Mouse (Mus musculus): ENCODE measurements around the gene Kcnab3. TPM values are rescaled to one million over a fixed set of nuclear protein-coding genes. Genes with fewer than 3 reads are reported as not detected.
A peak's percentile ranks its signal among the peaks of the same experiment; 100 is the strongest.

Kcnab3 gene
- polyA plus RNA-seq, 1 experiment from 2014 or later: 5.1 TPM

DNA sequence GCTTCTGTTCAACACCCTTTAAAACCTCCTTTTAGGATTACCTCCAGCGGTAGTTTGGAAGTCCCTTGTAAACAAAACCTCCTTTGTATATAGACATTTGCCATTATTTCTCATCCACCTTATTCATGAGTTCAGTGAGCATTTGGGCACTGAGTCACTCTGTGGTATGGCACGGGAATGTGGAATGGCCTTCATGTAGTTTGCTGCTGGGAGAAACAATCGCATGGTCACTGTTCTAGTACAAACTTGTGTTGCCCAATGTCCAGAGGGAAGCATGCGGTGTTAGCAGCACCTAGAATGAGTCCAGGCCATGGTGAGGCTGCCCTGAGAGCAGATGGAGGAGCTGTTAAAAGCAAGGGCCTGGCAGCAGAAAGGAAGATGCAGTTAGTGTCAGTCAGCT, 8.7 kb downstream of the Kcnab3 start:
- Histone ChIP-seq H3K27me3 (peaks cover 14% of the 10 kb centered on the region; the same call in 1 of the 2 replicates), H3K9me3 (no peaks in the 10 kb centered on the region), H3K27ac (no peak overlapping the region), H3K36me3 (0 out of 2 replicates have a peak, but pooled peaks cover 3% of the 10 kb centered on the region), H3K4me3 (no peak overlapping the region), H3K9ac (0 out of 2 replicates have a peak overlapping the region, but pooled peaks have one; percentile 8), H3K4me1 (replicated peaks) (peaks cover 29% of the 10 kb centered on the region), H3K4me2 (no peak overlapping the region)
- ATAC-seq (ENCODE audit: low FRiP score): no peak
- 79% methylated on average over 4 of the region's 4 CpGs for WGBS

DNA sequence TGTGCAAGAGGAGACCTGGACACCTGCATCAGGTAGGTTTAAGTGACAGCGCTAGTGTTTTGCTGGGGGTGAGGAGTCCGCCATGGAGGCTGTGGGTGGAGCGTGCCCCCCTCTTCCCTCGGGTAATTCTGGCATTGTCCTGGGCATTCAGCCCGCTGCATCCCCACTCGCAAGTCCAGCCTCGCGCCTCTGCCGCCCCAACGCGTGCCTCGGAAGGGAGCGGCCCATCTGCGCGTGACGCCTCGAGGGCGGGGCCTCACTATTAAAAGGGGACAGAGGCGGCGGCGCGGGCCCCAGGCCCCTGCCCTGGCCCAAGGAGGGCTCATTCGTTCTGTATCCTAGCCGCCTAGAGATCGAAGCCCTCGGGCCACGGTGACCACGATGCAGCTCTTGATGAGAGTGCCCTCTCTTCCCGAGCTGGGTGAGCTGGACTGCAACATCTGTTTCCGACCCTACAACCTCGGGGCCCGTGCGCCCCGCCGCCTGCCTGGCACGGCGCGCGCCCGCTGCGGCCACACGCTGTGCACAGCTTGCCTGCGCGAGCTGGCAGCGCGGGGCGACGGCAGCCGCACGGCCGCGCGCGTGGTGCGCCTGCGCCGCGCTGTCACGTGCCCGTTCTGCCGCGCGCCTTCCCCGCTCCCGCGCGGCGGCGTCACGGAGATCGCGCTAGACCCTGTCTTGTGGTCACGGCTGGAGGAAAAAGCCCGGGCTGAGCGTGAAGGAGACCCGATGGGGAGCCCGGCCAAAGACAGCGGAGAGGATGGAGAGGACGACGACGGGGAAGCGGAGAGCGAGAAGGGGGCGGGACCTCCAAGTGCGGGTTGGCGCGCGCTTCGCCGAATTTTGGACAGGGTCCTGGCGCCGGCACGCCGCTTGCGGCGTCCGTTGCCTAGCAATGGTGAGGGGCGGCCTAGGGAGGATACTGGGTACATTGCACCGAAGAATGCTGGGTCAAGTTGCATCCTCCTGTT, 14.4 kb downstream of the Kcnab3 start, which contains the start of gene Rnf227:
Gene Rnf227, plus strand, starts transcription at position 301 of the 971 bp plus-strand sequence.
- H3K36me3 ChIP-seq: peaks cover 30% of the 10 kb centered on the region
- H3K4me2 ChIP-seq: peak within 1 kb of the TSS; percentile 76
- peak; percentile 89 for ATAC-seq (ENCODE audit: low FRiP score)
- H3K4me1 ChIP-seq (replicated peaks): peaks cover 24% of the 10 kb centered on the region
- H3K27ac ChIP-seq: peak within 1 kb of the TSS; percentile 94
- WGBS: 1% methylated on average over 98 of the region's 99 CpGs
- H3K9ac ChIP-seq: peak within 1 kb of the TSS; percentile 81
- peak within 1 kb of the TSS; percentile 61 for H3K4me3 ChIP-seq
- peaks cover 11% of the 10 kb centered on the region; the same call in 1 of the 2 replicates for H3K27me3 ChIP-seq
- H3K9me3 ChIP-seq: no peaks in the 10 kb centered on the region

DNA sequence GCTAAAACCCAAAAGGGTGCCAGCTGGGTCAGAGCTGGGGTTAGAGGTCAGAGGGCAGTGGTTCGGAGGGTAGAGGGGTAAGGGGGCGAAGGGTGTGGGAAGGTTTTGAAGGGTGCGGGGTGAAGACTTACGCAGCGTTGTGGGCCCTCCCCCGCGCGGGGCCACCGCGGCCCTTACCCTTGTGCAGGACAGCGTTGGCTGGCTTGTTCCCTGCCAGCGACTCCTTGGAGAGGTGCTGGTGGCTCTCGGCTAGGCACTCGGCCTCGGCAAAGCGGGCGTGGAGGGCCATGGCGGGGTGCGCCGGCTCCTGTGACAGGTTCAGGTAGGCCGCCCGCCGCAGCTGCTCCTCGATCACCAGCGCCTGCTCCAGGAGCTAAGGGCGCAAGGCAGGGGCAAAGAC, 20.4 kb downstream of the Kcnab3 start:
- WGBS: 89% methylated on average over 18 of the region's 26 CpGs
- no peak for ATAC-seq (ENCODE audit: low FRiP score)
- no peaks in the 10 kb centered on the region for H3K27me3 ChIP-seq

DNA sequence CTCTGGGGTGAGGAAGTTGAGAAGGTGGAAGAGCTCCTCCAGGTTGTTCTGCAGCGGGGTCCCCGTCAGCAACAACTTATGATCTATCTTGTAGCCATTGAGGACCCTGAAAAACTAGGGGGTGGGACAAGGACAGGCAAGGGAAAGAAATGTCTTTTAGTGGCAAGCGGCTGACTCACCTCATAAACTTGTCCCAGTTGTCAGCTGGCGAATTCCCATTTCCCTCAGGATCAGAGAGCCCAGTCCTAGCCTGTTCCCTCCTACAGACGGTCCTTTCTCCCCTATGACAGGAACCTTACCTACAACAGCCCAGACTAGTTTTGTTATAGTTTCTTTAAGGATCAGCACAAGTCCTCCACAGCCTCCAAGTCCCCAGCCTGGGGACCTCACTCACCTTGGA, 30.5 kb downstream of the Kcnab3 start:
- H3K27ac ChIP-seq: no peak overlapping the region
- no peak overlapping the region for H3K4me2 ChIP-seq
- H3K4me3 ChIP-seq: no peak overlapping the region
- peaks cover 100% of the 10 kb centered on the region for H3K36me3 ChIP-seq
- no peak overlapping the region for H3K9ac ChIP-seq
- ATAC-seq (ENCODE audit: low FRiP score): no peak
- H3K9me3 ChIP-seq: no peaks in the 10 kb centered on the region
- WGBS: 95% methylated on average over 5 of the region's 5 CpGs
- no peaks in the 10 kb centered on the region for H3K27me3 ChIP-seq
- H3K4me1 ChIP-seq (replicated peaks): peaks cover 4% of the 10 kb centered on the region; the same call in 1 of the 2 replicates

More for the DNA sequence above, 20.4 kb downstream of the Kcnab3 start:
- Histone ChIP-seq H3K4me3 (no peak overlapping the region), H3K27ac (no peak overlapping the region), H3K4me2 (no peak overlapping the region), H3K9ac (no peak overlapping the region), H3K9me3 (no peaks in the 10 kb centered on the region), H3K36me3 (peaks cover 87% of the 10 kb centered on the region), H3K4me1 (replicated peaks) (peaks cover 9% of the 10 kb centered on the region)

DNA sequence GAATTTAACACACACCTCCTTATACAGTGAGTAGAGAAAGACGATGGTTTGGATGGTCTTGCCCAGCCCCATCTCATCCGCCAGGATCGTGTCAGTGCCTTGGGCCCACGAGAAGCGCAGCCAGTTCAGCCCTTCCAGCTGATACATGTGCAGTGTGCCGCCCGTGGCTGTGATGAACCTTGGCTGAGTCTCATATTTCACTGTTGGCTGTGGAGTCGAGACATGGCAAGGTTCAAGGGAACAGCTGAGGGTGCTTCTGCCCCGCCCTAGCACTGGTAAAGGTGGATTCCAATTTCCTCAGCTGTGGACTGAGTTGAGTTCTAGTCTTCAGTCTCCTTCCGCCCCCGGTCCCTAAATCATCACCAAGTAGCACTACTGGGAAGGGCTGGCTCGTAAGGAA, 31.6 kb downstream of the Kcnab3 start:
- H3K27ac ChIP-seq: no peak overlapping the region
- 93% methylated on average over 12 of the region's 12 CpGs for WGBS
- H3K4me1 ChIP-seq (replicated peaks): peaks cover 12% of the 10 kb centered on the region; the same call in 1 of the 2 replicates
- no peaks in the 10 kb centered on the region for H3K27me3 ChIP-seq
- H3K4me3 ChIP-seq: no peak overlapping the region
- no peak overlapping the region for H3K4me2 ChIP-seq
- H3K36me3 ChIP-seq: peaks cover 99% of the 10 kb centered on the region
- ATAC-seq (ENCODE audit: low FRiP score): no peak
- no peaks in the 10 kb centered on the region for H3K9me3 ChIP-seq
- H3K9ac ChIP-seq: no peak overlapping the region

DNA sequence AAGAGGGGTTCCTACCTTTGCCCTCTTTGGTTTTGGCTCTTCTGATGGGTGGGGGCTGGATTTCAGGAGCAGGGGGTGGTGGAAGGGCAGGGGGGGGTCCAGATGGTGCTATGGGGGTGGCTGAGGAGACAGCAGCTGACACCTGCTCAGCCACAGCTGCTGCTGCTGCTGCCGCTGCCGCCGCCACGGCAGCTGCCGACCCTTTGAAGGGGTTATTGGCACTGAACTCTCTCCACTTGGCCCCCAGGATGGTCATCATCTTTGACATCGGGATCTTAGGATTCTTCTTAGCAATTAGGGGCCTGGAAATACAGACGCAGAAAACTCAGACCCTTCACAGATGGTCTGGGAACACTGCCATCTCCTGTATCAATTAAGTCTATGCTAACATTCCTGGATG, 36.0 kb downstream of the Kcnab3 start:
- Histone ChIP-seq H3K9ac (no peak overlapping the region; the same call in 1 of the 2 replicates), H3K4me1 (replicated peaks) (peaks cover 42% of the 10 kb centered on the region), H3K4me3 (no peak overlapping the region), H3K27me3 (no peaks in the 10 kb centered on the region), H3K4me2 (no peak overlapping the region), H3K36me3 (peaks cover 74% of the 10 kb centered on the region), H3K27ac (peak overlapping the region; percentile 30; the same call in 1 of the 2 replicates), H3K9me3 (no peaks in the 10 kb centered on the region)
- 39% methylated on average over 7 of the region's 7 CpGs for WGBS
- ATAC-seq (ENCODE audit: low FRiP score): no peak

DNA sequence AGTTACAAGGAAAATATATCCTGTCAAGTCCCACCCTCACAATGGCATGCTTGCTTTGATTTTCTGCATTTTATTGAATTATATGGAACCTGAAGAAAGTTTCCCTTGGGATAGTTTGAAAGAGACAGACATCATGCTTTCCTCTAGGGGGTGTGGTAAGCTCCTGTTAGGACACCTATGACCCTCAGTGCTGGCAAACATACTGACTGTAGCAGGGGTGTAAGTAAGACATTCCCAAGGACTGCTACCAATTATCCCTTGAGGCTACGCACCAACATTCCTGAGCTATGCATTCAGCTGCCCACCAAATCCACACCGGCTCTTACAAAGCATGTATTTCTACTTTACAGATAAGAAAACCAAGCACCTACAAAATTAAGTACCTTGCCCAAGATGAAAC, 36.4 kb downstream of the Kcnab3 start:
- peaks cover 69% of the 10 kb centered on the region for H3K36me3 ChIP-seq
- no peaks in the 10 kb centered on the region for H3K27me3 ChIP-seq
- 95% methylated on average over 2 of the region's 2 CpGs for WGBS
- no peak overlapping the region for H3K4me2 ChIP-seq
- no peak overlapping the region for H3K4me3 ChIP-seq
- ATAC-seq (ENCODE audit: low FRiP score): no peak
- H3K9me3 ChIP-seq: no peaks in the 10 kb centered on the region
- H3K9ac ChIP-seq: no peak overlapping the region
- peaks cover 44% of the 10 kb centered on the region for H3K4me1 ChIP-seq (replicated peaks)
- no peak overlapping the region for H3K27ac ChIP-seq

DNA sequence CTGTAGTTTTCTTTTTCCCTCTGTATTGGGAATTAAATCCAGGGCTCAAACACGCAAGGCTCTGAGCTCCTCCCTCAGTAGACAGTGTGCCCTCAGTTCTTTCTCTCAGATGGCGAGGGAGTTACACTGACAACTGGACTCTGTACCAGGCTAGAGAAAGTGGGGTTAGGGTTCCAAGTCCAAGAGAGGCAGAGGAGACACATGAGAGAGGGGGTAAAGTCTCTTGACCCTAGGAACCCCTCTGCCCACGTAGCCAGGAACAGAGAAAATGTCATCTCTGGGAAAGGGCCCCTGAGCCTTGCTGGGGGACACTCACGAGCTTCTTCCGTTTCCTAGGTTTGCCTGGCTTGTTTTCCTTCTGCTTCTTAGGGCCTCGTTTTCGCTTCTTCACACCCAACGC, 38.3 kb downstream of the Kcnab3 start:
- H3K9ac ChIP-seq: peak overlapping the region; percentile 80
- no peaks in the 10 kb centered on the region for H3K9me3 ChIP-seq
- no peak for ATAC-seq (ENCODE audit: low FRiP score)
- peak overlapping the region; percentile 94 for H3K4me2 ChIP-seq
- no peak overlapping the region for H3K4me3 ChIP-seq
- H3K27me3 ChIP-seq: no peaks in the 10 kb centered on the region
- peaks cover 50% of the 10 kb centered on the region for H3K36me3 ChIP-seq
- H3K27ac ChIP-seq: peak overlapping the region; percentile 100
- 50% methylated on average over 8 of the region's 8 CpGs for WGBS
- H3K4me1 ChIP-seq (replicated peaks): peaks cover 52% of the 10 kb centered on the region

DNA sequence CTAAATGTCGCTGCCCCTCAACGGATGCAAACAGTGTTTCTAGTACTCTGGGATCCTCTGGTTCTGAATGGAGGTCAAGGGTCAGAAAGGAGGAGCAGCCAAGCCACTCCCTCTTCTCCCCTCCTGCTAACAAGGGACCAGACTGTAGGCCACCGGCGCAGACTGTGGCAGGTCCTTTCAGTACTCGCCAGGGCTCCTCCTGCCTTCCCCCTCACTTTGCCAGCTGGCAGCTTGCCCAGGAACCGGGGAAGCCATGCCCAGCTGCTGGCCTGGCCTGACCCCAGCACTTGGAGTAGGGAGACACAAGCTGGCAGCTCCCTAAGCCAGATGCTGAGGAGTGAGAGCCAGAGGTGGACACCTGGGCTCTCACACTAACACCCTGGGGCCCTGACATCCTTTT, 38.9 kb downstream of the Kcnab3 start:
- no peaks in the 10 kb centered on the region for H3K27me3 ChIP-seq
- H3K4me2 ChIP-seq: peak overlapping the region; percentile 94
- peak overlapping the region; percentile 100 for H3K27ac ChIP-seq
- under 1% methylated on average over 6 of the region's 6 CpGs for WGBS
- H3K4me3 ChIP-seq: peak overlapping the region; percentile 96
- peaks cover 55% of the 10 kb centered on the region for H3K4me1 ChIP-seq (replicated peaks)
- H3K36me3 ChIP-seq: peaks cover 45% of the 10 kb centered on the region
- ATAC-seq (ENCODE audit: low FRiP score): peak; percentile 41
- no peaks in the 10 kb centered on the region for H3K9me3 ChIP-seq
- H3K9ac ChIP-seq: peak overlapping the region; percentile 80

DNA sequence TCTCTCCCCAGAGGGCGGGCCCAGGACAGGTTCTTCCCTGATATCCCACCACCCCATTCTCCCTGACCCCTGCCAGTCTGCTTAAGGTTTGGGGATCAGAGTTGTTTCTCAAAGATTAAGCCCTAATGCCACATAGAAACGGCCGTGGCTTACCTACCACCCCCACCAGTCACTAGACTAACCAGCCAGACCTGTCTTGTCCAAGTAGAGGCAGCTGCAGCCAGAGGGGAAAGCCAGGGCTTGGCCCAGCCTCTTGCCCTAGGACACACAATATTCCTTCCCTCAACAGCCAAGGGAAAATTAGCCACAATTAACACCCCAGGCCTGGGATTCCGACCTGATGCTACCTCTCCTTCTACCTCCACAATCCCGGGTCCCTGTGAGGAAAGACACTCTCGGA, 39.7 kb downstream of the Kcnab3 start:
- Histone ChIP-seq H3K9ac (peak overlapping the region; percentile 80), H3K36me3 (peaks cover 37% of the 10 kb centered on the region), H3K27me3 (no peaks in the 10 kb centered on the region), H3K27ac (peak overlapping the region; percentile 100), H3K4me2 (peak overlapping the region; percentile 94), H3K4me3 (peak overlapping the region; percentile 96), H3K9me3 (no peaks in the 10 kb centered on the region), H3K4me1 (replicated peaks) (peaks cover 59% of the 10 kb centered on the region)
- 27% methylated on average over 6 of the region's 6 CpGs for WGBS
- ATAC-seq (ENCODE audit: low FRiP score): 0 out of 2 replicates have a peak, but pooled peaks have one; percentile 4

DNA sequence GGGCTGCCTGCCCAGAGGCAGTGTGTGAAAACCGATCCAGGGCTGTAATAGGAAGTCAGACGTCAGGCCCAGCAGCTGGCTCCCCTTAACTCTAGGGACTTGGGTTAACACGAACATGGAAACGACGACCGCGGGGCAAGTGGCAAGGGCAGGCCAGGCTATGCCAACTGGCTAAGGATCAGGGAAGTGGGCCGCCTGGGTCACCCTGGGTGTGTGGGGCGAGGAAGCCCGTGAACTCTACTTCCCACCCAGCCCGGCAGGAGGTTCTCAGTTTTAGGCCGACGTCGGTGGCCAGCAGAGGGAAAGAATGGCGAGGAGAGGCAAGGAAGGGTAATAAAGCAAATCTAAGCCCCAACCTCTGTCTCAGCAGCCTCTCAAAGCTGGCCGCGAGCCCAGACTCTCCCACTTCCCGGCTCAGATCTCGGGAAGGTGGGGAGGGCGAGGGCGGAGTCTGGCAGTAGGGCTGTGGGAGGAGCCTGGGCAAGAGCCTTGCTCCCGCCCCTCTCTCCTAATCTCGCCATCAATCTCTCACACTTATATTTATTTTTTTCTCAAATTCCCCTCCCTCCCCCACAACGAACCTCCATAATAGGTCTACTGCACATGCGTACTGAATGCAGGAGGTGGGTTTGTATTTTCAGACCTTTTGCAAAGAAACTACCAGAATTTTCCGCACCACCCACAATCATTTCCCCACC, 40.2 kb downstream of the Kcnab3 start:
- peak; percentile 85 for ATAC-seq (ENCODE audit: low FRiP score)
- peak overlapping the region; percentile 100 for H3K27ac ChIP-seq
- WGBS: under 1% methylated on average over 26 of the region's 26 CpGs

More for the DNA sequence above, 40.2 kb downstream of the Kcnab3 start:
- peak overlapping the region; percentile 96 for H3K4me3 ChIP-seq
- H3K9ac ChIP-seq: peak overlapping the region; percentile 100
- no peaks in the 10 kb centered on the region for H3K9me3 ChIP-seq
- peaks cover 31% of the 10 kb centered on the region for H3K36me3 ChIP-seq
- peaks cover 63% of the 10 kb centered on the region for H3K4me1 ChIP-seq (replicated peaks)
- H3K4me2 ChIP-seq: peak overlapping the region; percentile 94
- no peaks in the 10 kb centered on the region for H3K27me3 ChIP-seq
